Mouse (Mus musculus) hindbrain, embryonic 15.5 days (tissue): Measurements from ENCODE around the gene Siah3. TPM values are rescaled to one million over a fixed set of nuclear protein-coding genes. Genes with fewer than 3 reads are reported as not detected.

Experiments used
- ATAC-seq: fragments of 200-750 bp; cut with Nextera tagmentation; 2 replicates; pipeline ENCODE4 v1.8.0; 2017; ENCODE audit warnings: low read depth, moderate number of reproducible peaks, moderate TSS enrichment; ENCODE audit not compliant: low FRiP score
- H3K27ac ChIP-seq: fragments of 300-500 bp; sonication (generic); replicated peaks from 2 replicates; pipeline ENCODE4 v1.5.1; 2015; ENCODE audit warnings: mild to moderate bottlenecking, inconsistent platforms
- H3K27me3 ChIP-seq: fragments of 300-500 bp; sonication (generic); 2 replicates; pipeline ENCODE4 v1.6.1; 2015; ENCODE audit warnings: control low read depth, inconsistent platforms
- H3K36me3 ChIP-seq: fragments of 300-500 bp; sonication (generic); 2 replicates; pipeline ENCODE4 v1.6.1; 2015; ENCODE audit warnings: control low read depth, inconsistent platforms
- H3K4me1 ChIP-seq: fragments of 300-500 bp; sonication (generic); replicated peaks from 2 replicates; pipeline ENCODE4 v1.6.1; 2015; ENCODE audit warnings: control low read depth, inconsistent platforms
- H3K4me2 ChIP-seq: fragments of 300-500 bp; sonication (generic); 2 replicates; pipeline ENCODE4 v1.6.1; 2015; ENCODE audit warnings: moderate library complexity, mild to moderate bottlenecking, inconsistent platforms
- H3K4me3 ChIP-seq: fragments of 300-500 bp; sonication (generic); 2 replicates; pipeline ENCODE4 v1.5.1; 2015; ENCODE audit warnings: mild to moderate bottlenecking, inconsistent platforms
- H3K9ac ChIP-seq: fragments of 300-500 bp; sonication (generic); 2 replicates; pipeline ENCODE4 v1.6.1; 2015; ENCODE audit warnings: inconsistent platforms
- H3K9me3 ChIP-seq: fragments of 300-500 bp; sonication (generic); 2 replicates; pipeline ENCODE4 v1.6.1; 2016; ENCODE audit warnings: control low read depth, inconsistent platforms
- WGBS: fragments of 180-500 bp; shearing (Covaris S2); methylation state at CpG from one replicate; pipeline ENCODE4 v1.1.7; 2015; 5-methylcytosine and 5-hydroxymethylcytosine counted together
- polyA plus RNA-seq: library from polyadenylated mRNA; unstranded; fragments of >200 nt; fragmentation: Nextera tagmentation; extraction: Ambion mirVana; gene quantifications from 2 replicates; pipeline ENCODE4 v1.2.1, GENCODE M21; 2015

Gene Siah3
- 4.1 and 4.7 TPM in 2 replicates for polyA plus RNA-seq

DNA sequence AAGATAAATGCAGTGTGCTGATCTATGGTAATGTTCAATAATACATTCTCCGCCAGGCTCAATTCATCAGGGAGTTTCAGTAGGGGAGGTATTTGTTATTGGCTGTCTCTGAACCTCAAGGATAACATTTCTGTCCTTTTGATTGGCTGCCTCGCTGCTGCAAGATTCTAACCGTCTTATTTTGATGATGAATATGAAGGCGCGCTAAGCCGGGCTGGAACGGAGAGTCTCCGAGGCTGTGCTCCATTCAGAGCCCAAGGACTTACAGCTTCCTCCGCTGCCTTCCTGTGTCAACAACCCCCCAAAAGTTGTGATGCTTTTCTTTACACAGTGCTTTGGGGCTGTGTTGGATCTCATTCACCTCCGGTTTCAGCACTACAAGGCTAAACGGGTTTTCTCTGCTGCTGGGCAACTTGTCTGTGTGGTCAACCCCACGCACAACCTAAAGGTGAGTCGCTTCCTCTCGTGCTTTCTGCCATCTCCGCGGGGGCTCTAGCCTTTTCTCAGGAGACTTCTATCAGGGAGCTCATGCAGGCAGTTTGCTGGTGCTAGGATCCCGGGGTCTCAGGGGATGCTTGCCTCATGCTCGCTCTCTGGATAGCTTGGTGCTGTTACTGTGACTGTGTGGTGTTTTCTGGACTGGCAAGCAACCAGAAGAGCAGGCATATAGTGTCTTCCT is at the start of gene Siah3:
TSS of gene Siah3 (plus strand) at position 240 of the 679 bp plus-strand sequence.
- Histone ChIP-seq H3K27me3 (no peaks in the 10 kb centered on the region), H3K9ac (peak within 1 kb of the TSS; percentile 70), H3K27ac (peak within 1 kb of the TSS; percentile 85), H3K36me3 (no peaks in the 10 kb centered on the region), H3K4me3 (peak within 1 kb of the TSS; percentile 51), H3K9me3 (no peaks in the 10 kb centered on the region), H3K4me2 (peak within 1 kb of the TSS; percentile 78), H3K4me1 (peaks cover 63% of the 10 kb centered on the region)
- WGBS, result 2% methylated on average over 18 of the region's 18 CpGs
- ATAC-seq, result peak; percentile 65

DNA sequence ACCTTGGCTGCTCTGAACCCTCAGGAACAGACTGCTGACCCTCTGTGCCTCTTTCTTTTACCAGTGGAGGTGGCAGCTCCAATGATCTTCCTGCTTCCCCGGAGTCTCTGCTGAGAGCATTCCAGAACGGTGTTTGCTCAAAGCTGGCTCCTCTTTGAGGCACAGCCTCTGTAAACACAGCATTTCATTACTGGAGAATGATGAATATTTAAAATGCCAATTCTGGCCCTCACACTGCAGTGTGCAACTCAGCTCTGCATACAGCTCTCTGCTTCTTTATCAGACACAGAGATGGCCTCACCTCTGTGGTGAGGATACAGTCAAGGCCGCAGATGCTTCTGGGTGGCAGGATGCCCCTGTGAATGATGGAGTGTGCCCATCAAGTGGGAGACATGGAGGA is 46.0 kb upstream of the Siah3 start:
- no peak for ATAC-seq

DNA sequence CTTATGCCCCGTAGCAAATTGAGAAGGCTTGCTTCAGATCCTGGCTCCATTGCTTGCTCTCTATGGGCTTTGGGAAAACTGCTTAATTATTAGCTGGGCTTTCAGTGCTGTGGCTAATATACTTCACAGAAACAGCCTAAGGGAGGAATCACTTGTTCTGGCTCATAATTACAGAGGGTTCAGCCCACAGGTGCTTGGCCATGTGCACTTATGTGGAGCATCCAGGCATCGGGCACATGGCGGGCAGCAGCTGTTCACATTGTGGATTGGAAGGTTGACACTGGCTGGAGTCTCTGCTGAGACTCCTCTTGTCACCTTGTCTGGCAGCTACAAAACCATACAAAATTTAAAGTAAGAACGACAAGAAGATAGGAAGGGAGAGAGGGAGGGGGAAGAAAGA is 45.4 kb upstream of the Siah3 start:
- Histone ChIP-seq H3K4me1 (0 out of 2 replicates have a peak, but pooled peaks cover 9% of the 10 kb centered on the region), H3K9ac (no peak overlapping the region), H3K27ac (no peak overlapping the region), H3K4me3 (no peak overlapping the region), H3K4me2 (no peak overlapping the region), H3K36me3 (no peaks in the 10 kb centered on the region), H3K9me3 (no peaks in the 10 kb centered on the region), H3K27me3 (no peaks in the 10 kb centered on the region)
- 75% methylated on average over 4 of the region's 4 CpGs for WGBS
- no peak for ATAC-seq

More for the DNA sequence above, 46.0 kb upstream of the Siah3 start:
- Histone ChIP-seq H3K27ac (no peak overlapping the region), H3K36me3 (no peaks in the 10 kb centered on the region), H3K4me3 (no peak overlapping the region), H3K9me3 (no peaks in the 10 kb centered on the region), H3K4me2 (no peak overlapping the region), H3K4me1 (0 out of 2 replicates have a peak, but pooled peaks cover 9% of the 10 kb centered on the region), H3K9ac (no peak overlapping the region), H3K27me3 (no peaks in the 10 kb centered on the region)
- 73% methylated on average over 3 of the region's 3 CpGs for WGBS

DNA sequence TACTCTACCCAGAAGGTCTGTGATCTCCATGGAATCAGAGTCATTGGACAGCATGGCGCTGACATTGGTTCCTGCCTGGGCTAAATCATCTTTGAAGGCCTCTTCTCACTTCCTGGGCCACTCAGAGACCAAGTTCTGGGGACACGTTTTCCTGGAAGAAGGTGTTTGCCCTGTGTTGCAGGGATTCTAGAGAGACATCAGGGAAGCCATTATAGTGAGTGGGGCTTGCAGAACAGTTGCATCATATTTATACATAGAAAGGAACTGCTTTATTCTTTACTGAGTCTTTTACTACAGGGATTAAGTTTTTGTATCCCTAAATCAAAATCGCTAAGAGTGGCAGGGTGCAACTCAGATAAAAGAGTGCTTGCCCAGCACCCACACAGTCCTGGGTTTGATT is 37.1 kb upstream of the Siah3 start:
- no peaks in the 10 kb centered on the region for H3K27me3 ChIP-seq
- WGBS, result 85% methylated on average over 3 of the region's 3 CpGs
- no peaks in the 10 kb centered on the region for H3K9me3 ChIP-seq
- no peak overlapping the region for H3K27ac ChIP-seq
- 0 out of 2 replicates have a peak, but pooled peaks cover 3% of the 10 kb centered on the region for H3K4me1 ChIP-seq
- no peaks in the 10 kb centered on the region for H3K36me3 ChIP-seq
- ATAC-seq, result no peak
- no peak overlapping the region for H3K9ac ChIP-seq
- H3K4me2 ChIP-seq, result no peak overlapping the region
- no peak overlapping the region for H3K4me3 ChIP-seq

DNA sequence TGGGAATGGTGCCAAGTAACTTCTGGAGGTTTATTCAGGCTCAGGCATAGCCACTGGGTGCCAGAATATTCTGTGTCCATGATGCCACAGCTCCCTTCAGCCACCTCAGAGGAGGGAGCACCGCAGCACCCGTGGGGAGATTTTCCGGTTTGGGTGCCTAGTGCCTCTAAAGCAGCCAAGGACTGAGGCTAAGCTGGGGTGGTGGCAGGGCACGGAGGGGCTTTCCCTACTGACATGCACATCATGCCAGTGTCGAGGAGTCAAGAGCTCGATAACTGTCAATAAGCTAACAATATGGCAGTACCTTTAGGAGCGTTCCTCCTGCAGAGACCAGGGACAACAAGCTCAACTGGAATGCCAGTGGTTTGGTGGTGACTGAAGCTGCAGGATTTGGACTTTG is 35.9 kb upstream of the Siah3 start:
- 91% methylated on average over 7 of the region's 7 CpGs for WGBS
- Histone ChIP-seq H3K9me3 (no peaks in the 10 kb centered on the region), H3K27ac (no peak overlapping the region), H3K4me3 (no peak overlapping the region), H3K4me1 (0 out of 2 replicates have a peak, but pooled peaks cover 3% of the 10 kb centered on the region), H3K4me2 (no peak overlapping the region), H3K36me3 (no peaks in the 10 kb centered on the region), H3K27me3 (no peaks in the 10 kb centered on the region), H3K9ac (no peak overlapping the region)
- no peak for ATAC-seq

DNA sequence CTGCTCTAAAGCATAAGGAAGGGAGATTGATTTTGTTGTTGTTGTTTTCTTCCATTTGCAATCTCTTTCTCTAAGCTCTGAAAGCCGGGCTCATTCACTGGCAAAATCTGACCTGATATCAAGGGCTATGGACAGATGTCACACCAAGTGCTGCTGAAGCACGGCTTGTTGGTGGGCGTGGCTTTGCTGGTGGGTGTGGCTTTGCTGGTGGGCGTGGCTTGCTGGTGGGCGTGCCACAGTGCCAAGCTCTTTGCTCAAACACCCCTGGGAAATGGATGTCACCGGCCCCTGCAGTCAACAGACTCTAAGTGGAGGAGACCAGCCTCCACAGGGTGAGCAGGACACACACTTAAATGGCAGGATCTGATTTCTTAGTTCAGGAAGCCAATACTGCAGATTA is 35.0 kb upstream of the Siah3 start:
- Histone ChIP-seq H3K9me3 (no peaks in the 10 kb centered on the region), H3K27ac (no peak overlapping the region), H3K9ac (no peak overlapping the region), H3K36me3 (no peaks in the 10 kb centered on the region), H3K4me3 (no peak overlapping the region), H3K27me3 (no peaks in the 10 kb centered on the region), H3K4me1 (0 out of 2 replicates have a peak, but pooled peaks cover under 1% of the 10 kb centered on the region), H3K4me2 (no peak overlapping the region)
- ATAC-seq, result no peak
- WGBS, result 64% methylated on average over 6 of the region's 6 CpGs

DNA sequence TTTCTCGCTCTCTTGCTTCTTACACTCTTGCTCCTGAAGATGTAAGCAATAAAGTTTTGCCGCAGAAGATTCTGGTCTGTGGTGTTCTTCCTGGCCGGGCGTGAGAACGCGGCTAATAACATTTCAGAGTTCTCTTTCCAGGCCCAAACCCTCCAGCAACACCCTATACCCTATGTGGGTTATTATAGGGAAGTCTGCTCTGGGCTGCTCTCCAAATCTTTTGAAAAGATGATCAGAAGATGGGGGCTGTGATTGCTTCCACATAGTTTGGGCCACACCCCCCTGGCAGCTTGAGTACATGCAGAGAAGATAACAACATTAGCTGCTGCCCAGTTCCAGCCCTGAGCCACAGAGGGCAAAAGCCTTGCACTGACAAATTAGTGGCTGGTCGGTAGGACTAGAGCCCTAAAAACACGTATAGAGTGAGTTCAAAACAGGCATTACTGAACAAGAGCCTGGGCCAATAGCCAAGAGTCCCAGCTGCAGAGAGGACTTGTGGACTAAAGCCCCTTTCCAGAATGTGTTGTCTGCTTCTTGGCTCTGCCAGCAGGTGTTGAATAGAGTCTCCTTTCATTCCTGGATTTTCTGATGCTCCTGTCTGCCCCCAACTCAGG is 24.5 kb upstream of the Siah3 start:
- peaks cover 11% of the 10 kb centered on the region for H3K4me1 ChIP-seq
- ATAC-seq, result no peak
- no peaks in the 10 kb centered on the region for H3K9me3 ChIP-seq
- H3K9ac ChIP-seq, result no peak overlapping the region
- WGBS, result 84% methylated on average over 7 of the region's 8 CpGs
- H3K4me3 ChIP-seq, result no peak overlapping the region
- H3K27me3 ChIP-seq, result no peaks in the 10 kb centered on the region
- H3K36me3 ChIP-seq, result no peaks in the 10 kb centered on the region
- H3K27ac ChIP-seq, result no peak overlapping the region
- no peak overlapping the region for H3K4me2 ChIP-seq

DNA sequence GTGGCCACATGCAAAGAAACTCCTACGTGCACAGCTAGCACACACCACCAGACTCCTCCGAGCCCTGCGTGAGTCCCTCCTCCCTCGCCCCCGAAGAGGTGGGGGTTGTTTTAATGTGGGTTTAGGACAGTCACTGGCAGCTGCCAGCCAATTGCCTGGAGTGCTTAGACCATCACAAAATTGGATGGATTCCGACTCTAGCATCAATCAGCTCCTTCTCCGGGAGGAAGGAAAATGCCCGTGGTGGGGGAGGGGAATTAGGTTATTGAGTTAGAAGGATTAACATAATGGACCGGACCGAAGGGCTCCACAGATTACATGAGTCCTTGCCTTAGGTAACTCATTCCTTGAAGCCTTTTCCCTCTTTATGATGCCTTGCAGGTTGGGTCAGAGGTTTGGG is 22.9 kb upstream of the Siah3 start:
- H3K4me2 ChIP-seq, result no peak overlapping the region
- H3K36me3 ChIP-seq, result no peaks in the 10 kb centered on the region
- H3K4me3 ChIP-seq, result no peak overlapping the region
- H3K27me3 ChIP-seq, result no peaks in the 10 kb centered on the region
- ATAC-seq, result no peak
- H3K9ac ChIP-seq, result no peak overlapping the region
- H3K9me3 ChIP-seq, result no peaks in the 10 kb centered on the region
- WGBS, result 47% methylated on average over 10 of the region's 10 CpGs
- no peak overlapping the region for H3K27ac ChIP-seq
- H3K4me1 ChIP-seq, result peaks cover 11% of the 10 kb centered on the region

DNA sequence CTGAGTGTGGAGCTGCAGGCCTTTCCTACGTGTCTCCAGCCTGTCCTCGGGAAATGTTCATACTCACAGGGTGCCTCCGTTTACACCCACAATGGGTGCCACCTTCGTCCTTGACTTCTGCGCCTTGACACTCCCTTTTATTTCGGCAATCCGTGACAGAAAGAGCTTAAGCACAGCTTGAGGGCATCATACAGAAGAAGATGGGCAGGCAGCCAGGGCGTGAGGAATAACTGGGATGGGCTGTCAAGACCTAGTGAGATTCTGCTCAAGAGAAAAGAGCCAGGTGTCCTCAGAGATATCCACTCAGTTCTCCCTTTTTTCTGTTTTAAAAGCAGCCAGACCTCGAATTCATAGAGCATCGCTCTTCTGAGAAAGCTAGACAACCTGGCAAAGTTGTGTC is 21.2 kb upstream of the Siah3 start:
- no peak for ATAC-seq
- no peak overlapping the region for H3K4me2 ChIP-seq

DNA sequence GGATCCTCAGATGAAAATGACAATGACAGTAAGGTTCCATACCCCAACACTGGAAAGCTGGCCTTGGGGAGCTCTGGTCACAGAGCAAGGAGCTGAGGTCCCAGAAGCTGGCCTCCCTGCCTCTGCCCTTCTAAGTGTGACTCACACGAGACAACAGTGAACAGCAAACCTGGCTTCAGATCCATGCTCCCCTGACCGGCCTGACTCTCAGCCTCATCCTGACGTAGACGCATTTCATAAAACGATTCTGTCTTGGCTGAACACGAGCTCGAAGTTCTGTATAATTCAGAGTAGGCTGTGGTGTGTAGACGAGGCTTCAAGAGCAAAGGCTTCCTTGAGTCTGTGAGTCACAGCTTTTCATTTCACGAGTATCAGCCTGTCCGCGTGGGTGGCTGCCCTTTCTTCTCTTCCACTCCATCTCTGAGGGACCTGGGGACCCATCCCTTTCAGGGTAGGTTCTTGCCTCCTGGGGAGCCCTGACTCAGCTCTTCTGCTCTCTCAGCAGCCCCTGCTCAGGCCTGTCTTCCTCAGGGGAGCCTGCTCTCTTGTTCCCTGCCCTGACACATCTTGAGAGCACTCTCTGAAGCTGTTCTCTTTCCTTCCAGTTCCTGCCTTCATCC is 11.2 kb upstream of the Siah3 start:
- Histone ChIP-seq H3K9me3 (no peaks in the 10 kb centered on the region), H3K4me2 (no peak overlapping the region)
- WGBS, result 78% methylated on average over 11 of the region's 11 CpGs

More for the DNA sequence above, 21.2 kb upstream of the Siah3 start:
- whole genome bisulfite sequencing, result 73% methylated on average over 10 of the region's 10 CpGs
- Histone ChIP-seq H3K9ac (no peak overlapping the region), H3K4me1 (peaks cover 11% of the 10 kb centered on the region), H3K9me3 (no peaks in the 10 kb centered on the region), H3K27me3 (no peaks in the 10 kb centered on the region), H3K27ac (no peak overlapping the region), H3K4me3 (no peak overlapping the region), H3K36me3 (no peaks in the 10 kb centered on the region)

DNA sequence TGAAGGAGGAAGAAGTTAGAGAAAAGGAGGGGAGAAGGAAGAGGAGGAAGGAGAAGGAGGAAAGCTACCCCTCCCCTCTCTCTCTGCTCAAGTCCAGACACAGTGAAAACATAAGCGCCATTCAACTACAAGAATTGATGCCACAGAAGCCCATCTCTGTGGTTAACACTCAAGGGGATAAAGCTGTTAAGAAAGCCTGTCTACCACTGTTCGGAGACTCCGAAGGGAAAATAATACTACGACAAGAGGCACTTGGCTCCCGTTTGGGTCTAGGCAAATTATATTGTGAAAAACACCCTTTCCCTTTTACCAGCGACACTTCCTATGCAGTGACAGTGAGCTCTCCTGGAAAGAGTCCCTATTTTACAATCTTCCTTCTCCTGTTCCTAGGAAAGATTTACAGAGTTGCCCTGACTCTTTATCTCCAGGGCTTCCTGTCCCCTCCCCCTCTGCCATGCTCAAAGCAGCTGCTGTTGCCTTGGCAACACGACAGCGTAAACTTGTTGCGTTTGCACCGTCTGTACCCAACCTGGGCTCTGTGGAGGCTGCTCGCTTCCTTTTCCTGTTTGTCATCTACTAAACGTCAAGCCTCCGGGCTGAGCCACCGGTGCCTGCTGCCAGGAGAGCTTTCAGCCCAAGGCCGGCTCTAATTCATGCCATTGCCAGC is 10.4 kb upstream of the Siah3 start:
- H3K27ac ChIP-seq, result peak overlapping the region; percentile 51
- peak overlapping the region; percentile 62 for H3K4me2 ChIP-seq
- H3K36me3 ChIP-seq, result no peaks in the 10 kb centered on the region
- WGBS, result 7% methylated on average over 15 of the region's 15 CpGs
- ATAC-seq, result peak; percentile 95
- peak overlapping the region; percentile 32 for H3K4me3 ChIP-seq
- H3K27me3 ChIP-seq, result no peaks in the 10 kb centered on the region
- H3K9ac ChIP-seq, result peak overlapping the region; percentile 21
- peaks cover 15% of the 10 kb centered on the region for H3K4me1 ChIP-seq
- no peaks in the 10 kb centered on the region for H3K9me3 ChIP-seq

More for the DNA sequence above, 11.2 kb upstream of the Siah3 start:
- Histone ChIP-seq H3K9ac (no peak overlapping the region), H3K4me1 (peaks cover 15% of the 10 kb centered on the region), H3K4me3 (no peak overlapping the region), H3K36me3 (no peaks in the 10 kb centered on the region), H3K27me3 (no peaks in the 10 kb centered on the region), H3K27ac (no peak overlapping the region)
- ATAC-seq, result no peak

DNA sequence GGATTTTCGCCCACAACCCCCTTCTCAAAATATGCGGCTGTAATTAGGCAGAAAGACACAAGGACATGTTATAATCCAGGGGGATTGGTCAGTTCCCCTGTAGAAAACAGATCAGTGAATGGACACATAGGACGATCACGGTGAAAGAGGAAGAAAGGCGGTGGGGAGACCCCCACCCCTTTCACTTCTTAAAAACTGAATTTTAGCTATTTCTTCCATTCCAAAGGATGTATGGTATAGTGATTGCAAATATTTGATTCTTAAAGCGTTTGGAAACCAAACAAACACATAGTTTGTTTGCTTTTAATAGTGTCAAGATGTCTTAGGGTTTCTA is 9.9 kb upstream of the Siah3 start:
- WGBS, result 30% methylated on average over 6 of the region's 6 CpGs
- Histone ChIP-seq H3K36me3 (no peaks in the 10 kb centered on the region), H3K9ac (peak overlapping the region; percentile 21), H3K27me3 (no peaks in the 10 kb centered on the region), H3K27ac (peak overlapping the region; percentile 51), H3K4me1 (peaks cover 15% of the 10 kb centered on the region), H3K9me3 (no peaks in the 10 kb centered on the region), H3K4me3 (peak overlapping the region; percentile 32), H3K4me2 (peak overlapping the region; percentile 62)
- peak; percentile 50; the same call in 1 of the 2 replicates for ATAC-seq
